28 mouse cellular contexts compared by ENCODE assay signal in genomic region chr6:140776274-140776673, GRCm38 (mm10). TPM values are rescaled to one million over a fixed set of nuclear protein-coding genes. Genes with fewer than 3 reads are reported as not detected.
A peak's percentile ranks its signal among the peaks of the same experiment; 100 is the strongest.
DNase-seq lines count a peak whose midpoint lies in the region; ATAC-seq and TF ChIP-seq lines count a peak whose summit lies in the region.
"Had no signal": no experiment of that assay in that cellular context is flagged by ENCODE, and none has a peak within 500 bp of the region (broad histone marks: within the 10 kb centered on the region; RNA-seq: fewer than 3 reads in every experiment).

No protein-coding gene starts in this region.

- no peaks in the 10 kb centered on the region for H3K4me1 ChIP-seq in forebrain, postnatal 0 days (ENCODE audit: insufficient read depth)
- H3K4me1 ChIP-seq in forebrain, embryonic 11.5 days (replicated peaks; ENCODE audit: control insufficient read depth, insufficient read depth, low read length), result no peaks in the 10 kb centered on the region
- H3K4me1 ChIP-seq: embryonic facial prominence, embryonic 10.5 days had no signal

- H3K36me3 ChIP-seq in forebrain, postnatal 0 days (ENCODE audit: insufficient read depth), result no peaks in the 10 kb centered on the region
- H3K36me3 ChIP-seq in forebrain, embryonic 11.5 days (ENCODE audit: control insufficient read depth, insufficient read depth, low read length), result no peaks in the 10 kb centered on the region
- H3K36me3 ChIP-seq: embryonic facial prominence, embryonic 10.5 days had no signal

- ATAC-seq in forebrain, postnatal 0 days, result peak; percentile 80
- no peak for ATAC-seq in forebrain, embryonic 11.5 days (replicated peaks; ENCODE audit: low FRiP score)
- ATAC-seq: hindbrain, embryonic 16.5 days had no signal

- H3K27me3 ChIP-seq in forebrain, postnatal 0 days (ENCODE audit: insufficient read depth, low read length), result no peaks in the 10 kb centered on the region
- H3K27me3 ChIP-seq in forebrain, embryonic 11.5 days (ENCODE audit: control insufficient read depth, insufficient read depth, low read length), result no peaks in the 10 kb centered on the region
- H3K27me3 ChIP-seq: CH12.LX had no signal

- peak; percentile 82 for DNase-seq in forebrain, postnatal 0 days
- DNase-seq in forebrain, embryonic 11.5 days (ENCODE audit: low spot score), result no peak
- DNase-seq in layer of hippocampus, adult 2 months (ENCODE audit: low spot score in 2 of 2), result peak; percentile 23 to 24
- no peak for DNase-seq in layer of hippocampus, postnatal 10 days (ENCODE audit: low spot score in 2 of 2)
- DNase-seq in right cerebral cortex, postnatal 10 days (ENCODE audit: low spot score in 2 of 2), result peak; percentile 45 to 69
- DNase-seq in right cerebral cortex, postnatal 4 days, result no peak
- no peak for DNase-seq in urinary bladder, postnatal 10 days (ENCODE audit: low spot score)
- DNase-seq: adrenal gland, postnatal 36 days; cerebellum, adult 9-10 months; gastrocnemius, postnatal 10 days; heart, adult 2 months; kidney, adult 11 months; kidney, postnatal 10 days; thymus, postnatal 25 days had no signal

- no peak overlapping the region for H3K4me2 ChIP-seq in forebrain, postnatal 0 days (ENCODE audit: low read depth)
- H3K4me2 ChIP-seq in forebrain, embryonic 11.5 days (ENCODE audit: low read depth, low read length, severe bottlenecking), result no peak overlapping the region
- H3K4me2 ChIP-seq: midbrain, embryonic 11.5 days had no signal

- H3K9me3 ChIP-seq in forebrain, postnatal 0 days (ENCODE audit: low read length), result no peaks in the 10 kb centered on the region
- H3K9me3 ChIP-seq in forebrain, embryonic 11.5 days (ENCODE audit: control insufficient read depth, low read length), result no peaks in the 10 kb centered on the region
- H3K9me3 ChIP-seq: embryonic facial prominence, embryonic 10.5 days had no signal

- no peak overlapping the region for H3K27ac ChIP-seq in forebrain, postnatal 0 days (ENCODE audit: low read depth, low read length)
- no peak overlapping the region for H3K27ac ChIP-seq in forebrain, embryonic 11.5 days (ENCODE audit: low read depth, low read length)
- H3K27ac ChIP-seq in layer of hippocampus, adult 2 months, result no peak overlapping the region
- H3K27ac ChIP-seq: embryonic facial prominence, embryonic 10.5 days; heart, adult 2 months; liver, embryonic 14.5 days; macrophage had no signal

- no peak overlapping the region for H3K4me3 ChIP-seq in forebrain, postnatal 0 days (ENCODE audit: low read depth, low read length)
- no peak overlapping the region for H3K4me3 ChIP-seq in forebrain, embryonic 11.5 days (ENCODE audit: low read depth, low read length)
- H3K4me3 ChIP-seq in layer of hippocampus, adult 2 months, result no peak overlapping the region
- H3K4me3 ChIP-seq: embryonic facial prominence, embryonic 10.5 days; heart, adult 2 months had no signal

- no peak overlapping the region for H3K9ac ChIP-seq in forebrain, postnatal 0 days
- H3K9ac ChIP-seq in forebrain, embryonic 11.5 days (ENCODE audit: low read length), result no peak overlapping the region
- H3K9ac ChIP-seq: liver, embryonic 14.5 days had no signal

- 69% methylated on average over 8 of the region's 8 CpGs for WGBS in forebrain, postnatal 0 days
- 93% methylated on average over 8 of the region's 8 CpGs for WGBS in forebrain, embryonic 11.5 days

- no peak for TF ChIP-seq CTCF in forebrain, postnatal 0 days (IDR thresholded peaks at IDR 0.05; ENCODE audit: low read depth)
- no peak for TF ChIP-seq CTCF in layer of hippocampus, adult 2 months (conservative IDR thresholded peaks at IDR 0.05)

RNA-seq across cellular contexts. Expression of gene Gm11077, which starts 47.2 kb away (rescaled TPM):
- total RNA-seq in forebrain, postnatal 0 days (2014; rRNA removed), result not detected in 2 replicates
- not detected in 2 replicates for polyA plus RNA-seq in forebrain, postnatal 0 days (2015; fragmentation: Nextera tagmentation; extraction: Ambion mirVana)
- polyA plus RNA-seq in forebrain, embryonic 11.5 days (2014; fragmentation: Nextera tagmentation; extraction: Ambion mirVana), result not detected in 2 replicates
- total RNA-seq in layer of hippocampus, adult 2 months (2021), result not detected
- not detected for total RNA-seq in layer of hippocampus, postnatal 10 days (2021)
- total RNA-seq: adrenal gland, postnatal 36 days; CH12.LX; common myeloid progenitor, adult 5-6 weeks; gastrocnemius, postnatal 10 days; heart, adult 2 months; hematopoietic stem cell, adult 5-6 weeks; left cerebral cortex, postnatal 25 days; MEL had no signal
- polyA plus RNA-seq: embryonic facial prominence, embryonic 10.5 days; frontal cortex, adult 2 months; heart, adult 2 months; heart, embryonic 16.5 days; hindbrain, embryonic 16.5 days; limb, embryonic 14.5 days; liver, embryonic 14.5 days; macrophage; midbrain, embryonic 11.5 days; testis, adult 2 months had no signal

Comparison
In these comparisons a context has a peak if more than half of its experiments do, and no peak if none do; other contexts are left out.
1. DNase-seq: peak in forebrain, postnatal 0 days (single experiment), layer of hippocampus, adult 2 months (2 of 2) and right cerebral cortex, postnatal 10 days (2 of 2); none in forebrain, embryonic 11.5 days (single experiment), layer of hippocampus, postnatal 10 days (0 of 2), right cerebral cortex, postnatal 4 days (single experiment) and urinary bladder, postnatal 10 days (single experiment).